Comparison of ENCODE assay signal across 12 mouse cellular contexts in the genomic region with DNA sequence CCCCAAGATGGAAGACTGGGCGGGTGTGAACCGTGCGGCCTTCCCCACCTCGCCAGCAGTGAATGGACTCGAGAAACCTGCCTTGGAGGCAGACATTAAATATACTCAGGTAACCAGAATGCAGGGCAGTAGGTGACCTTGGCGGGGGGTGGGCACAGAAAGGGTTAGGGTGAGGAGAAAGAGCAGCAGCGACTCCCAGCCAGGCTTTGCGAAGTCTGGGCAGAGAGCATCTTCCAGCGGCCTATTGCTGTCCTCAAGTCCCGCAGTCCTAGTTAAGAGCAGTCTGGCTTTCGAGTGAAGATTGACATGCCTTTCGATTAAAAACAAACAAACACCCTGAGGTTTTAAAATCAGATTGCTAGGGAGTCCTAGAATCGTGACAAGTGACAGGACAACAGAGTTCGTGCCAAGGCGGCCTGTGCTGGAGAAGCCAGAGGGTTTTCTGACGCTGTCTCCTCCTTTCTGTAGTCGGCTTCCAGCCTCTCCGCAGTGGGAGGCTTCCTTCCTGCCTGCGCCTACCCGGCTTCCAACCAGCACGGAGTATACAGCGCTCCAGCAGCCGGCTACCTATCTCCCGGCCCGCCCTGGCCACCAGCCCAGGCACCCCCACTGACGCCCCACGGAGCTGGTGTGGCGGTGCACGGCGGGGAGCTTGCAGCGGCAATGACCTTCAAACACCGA. TPM values are rescaled to one million over a fixed set of nuclear protein-coding genes. Genes with fewer than 3 reads are reported as not detected.
DNase-seq lines count a peak whose midpoint lies in the region; ATAC-seq lines count a peak whose summit lies in the region.
"Had no signal": no experiment of that assay in that cellular context is flagged by ENCODE, and none has a peak within 500 bp of the region (broad histone marks: within the 10 kb centered on the region; RNA-seq: fewer than 3 reads in every experiment).

No protein-coding gene starts in this region.

- no peaks in the 10 kb centered on the region for H3K9me3 ChIP-seq in embryonic facial prominence, embryonic 14.5 days (ENCODE audit: control insufficient read depth, low read length)
- H3K9me3 ChIP-seq: liver, embryonic 12.5 days had no signal

- 0 out of 2 replicates have a peak, but pooled peaks have one; percentile 38 for ATAC-seq in embryonic facial prominence, embryonic 14.5 days (ENCODE audit: low read depth)
- ATAC-seq: liver, embryonic 12.5 days had no signal

- peak overlapping the region; percentile 65; the same call in 1 of the 2 replicates for H3K9ac ChIP-seq in embryonic facial prominence, embryonic 14.5 days (ENCODE audit: low read depth, low read length)
- H3K9ac ChIP-seq: liver, embryonic 12.5 days had no signal

- no peak overlapping the region for H3K27ac ChIP-seq in embryonic facial prominence, embryonic 14.5 days (replicated peaks; ENCODE audit: low read depth, low read length)
- H3K27ac ChIP-seq: liver, embryonic 12.5 days had no signal

- peaks cover 92% of the 10 kb centered on the region for H3K27me3 ChIP-seq in embryonic facial prominence, embryonic 14.5 days (replicated peaks; ENCODE audit: control insufficient read depth, insufficient read depth, low read length)

- peaks cover 8% of the 10 kb centered on the region; the same call in 1 of the 2 replicates for H3K4me1 ChIP-seq in embryonic facial prominence, embryonic 14.5 days (ENCODE audit: control insufficient read depth, insufficient read depth, low read length)
- H3K4me1 ChIP-seq: liver, embryonic 12.5 days had no signal

- no peaks in the 10 kb centered on the region for H3K36me3 ChIP-seq in embryonic facial prominence, embryonic 14.5 days (ENCODE audit: control insufficient read depth, insufficient read depth, low read length)
- H3K36me3 ChIP-seq: liver, embryonic 12.5 days had no signal

- 5% methylated on average over 31 of the region's 32 CpGs for WGBS in embryonic facial prominence, embryonic 14.5 days

- H3K4me3 ChIP-seq in embryonic facial prominence, embryonic 14.5 days (ENCODE audit: low read depth, low read length), result peak overlapping the region; percentile 47
- H3K4me3 ChIP-seq: liver, embryonic 12.5 days; myocyte had no signal

- peak overlapping the region; percentile 60 for H3K4me2 ChIP-seq in embryonic facial prominence, embryonic 14.5 days (ENCODE audit: low read depth, low read length)
- H3K4me2 ChIP-seq: liver, embryonic 12.5 days had no signal

- peak; percentile 31 for DNase-seq in cerebellum, postnatal 10 days
- DNase-seq in cerebellum, postnatal 25 days, result no peak
- peak; percentile 17 to 43 for DNase-seq in kidney, postnatal 4 days
- DNase-seq in kidney, adult 9 months, result no peak
- no peak for DNase-seq in embryonic facial prominence, embryonic 14.5 days (ENCODE audit: low spot score)
- peak; percentile 74 for DNase-seq in neural tube, embryonic 10.5 days (ENCODE audit: extremely low spot score, low spot score)
- no peak for DNase-seq in left cerebral cortex, adult 8-10 months (ENCODE audit: low spot score in 2 of 2)
- DNase-seq in urinary bladder, postnatal 10 days (ENCODE audit: low spot score), result no peak
- DNase-seq: kidney, postnatal 14 days; spleen, adult 18-20 months had no signal

RNA-seq across cellular contexts. Expression of a gene that starts 6.3 kb away (rescaled TPM):
- 7.3 and 9.3 TPM in 2 replicates for polyA plus RNA-seq in embryonic facial prominence, embryonic 14.5 days (2014; fragmentation: Nextera tagmentation; extraction: Ambion mirVana)
- not detected for total RNA-seq in left cerebral cortex, adult 8-10 months (2022)
- polyA plus RNA-seq: liver, embryonic 12.5 days; myocyte had no signal

Comparison
In these comparisons a context has a peak if more than half of its experiments do, and no peak if none do; other contexts are left out.
1. DNase-seq: peak in cerebellum, postnatal 10 days (2 of 2), kidney, postnatal 4 days (2 of 2) and neural tube, embryonic 10.5 days (single experiment); none in cerebellum, postnatal 25 days (0 of 2), kidney, adult 9 months (single experiment), embryonic facial prominence, embryonic 14.5 days (single experiment), left cerebral cortex, adult 8-10 months (0 of 2) and urinary bladder, postnatal 10 days (single experiment).